Mouse (Mus musculus): Measurements from ENCODE around the gene Ccnt1.
"Not testable (repeated sequence)": the region's sequence is repeated elsewhere in the genome, so short reads cannot be mapped to it uniquely, and the experiment has no call there.

Gene Ccnt1

DNA sequence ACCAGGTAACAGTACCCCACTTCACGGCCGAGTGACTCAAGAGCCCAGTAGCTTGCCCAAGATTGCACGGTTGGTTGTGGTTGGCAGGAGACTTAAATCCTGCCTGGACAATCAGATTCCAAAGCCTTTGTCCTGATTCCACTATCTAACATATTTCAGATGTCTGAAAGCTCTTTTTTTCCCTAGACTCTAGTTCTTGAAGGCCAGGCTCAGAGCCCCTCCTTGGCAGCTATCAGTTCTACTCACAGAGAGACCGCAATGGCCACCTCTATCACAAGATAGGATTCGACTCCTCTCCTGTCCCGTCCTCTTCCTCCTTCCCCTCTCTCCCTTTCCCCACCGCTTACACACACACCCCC, 31.1 kb upstream of the Ccnt1 start:
- in situ Hi-C loops (cut with MboI; ENCODE audit: unreplicated experiment in 2 of 2) = loop anchor here in 1 of 2 experiments (25.0 kb wide), 1 partner anchor 215 kb away; the partner anchor contains the start of gene Olfr283

DNA sequence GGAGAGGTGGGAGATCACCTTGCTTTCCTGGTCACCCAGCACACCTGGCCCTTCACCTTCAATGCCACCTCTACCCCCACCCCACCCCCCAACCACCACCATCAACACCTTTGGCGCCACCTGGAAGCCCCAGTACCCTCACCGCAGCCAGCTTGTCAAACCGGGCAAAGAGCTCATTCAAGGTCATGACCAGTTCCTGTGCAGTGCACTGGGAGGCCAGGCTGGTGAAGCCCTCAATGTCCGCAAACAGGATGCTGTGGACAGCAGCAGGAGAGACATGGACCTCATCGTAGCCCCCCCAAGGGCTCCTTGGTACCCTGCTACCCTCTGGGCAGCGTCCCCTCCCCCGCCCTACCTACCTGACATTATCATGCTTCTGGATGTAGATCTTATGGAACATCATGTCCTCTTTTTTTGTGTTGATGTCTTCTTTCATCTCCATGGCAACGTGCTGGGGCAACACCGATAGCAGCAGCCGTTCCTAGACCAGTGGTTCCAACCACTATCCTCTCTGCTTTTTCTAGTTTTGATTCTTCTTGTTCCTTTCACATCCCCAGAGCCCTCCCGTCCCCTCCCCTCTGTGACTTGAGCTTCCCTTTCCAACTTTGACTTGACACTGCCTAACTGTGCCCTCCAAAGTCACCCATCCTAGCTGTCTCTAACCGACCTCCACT, 29.4 kb upstream of the Ccnt1 start:
- in situ Hi-C loops (cut with MboI; ENCODE audit: unreplicated experiment in 2 of 2) = loop anchor here in 1 of 2 experiments (25.0 kb wide), 1 partner anchor 213 kb away; the partner anchor contains the start of gene Olfr283

DNA sequence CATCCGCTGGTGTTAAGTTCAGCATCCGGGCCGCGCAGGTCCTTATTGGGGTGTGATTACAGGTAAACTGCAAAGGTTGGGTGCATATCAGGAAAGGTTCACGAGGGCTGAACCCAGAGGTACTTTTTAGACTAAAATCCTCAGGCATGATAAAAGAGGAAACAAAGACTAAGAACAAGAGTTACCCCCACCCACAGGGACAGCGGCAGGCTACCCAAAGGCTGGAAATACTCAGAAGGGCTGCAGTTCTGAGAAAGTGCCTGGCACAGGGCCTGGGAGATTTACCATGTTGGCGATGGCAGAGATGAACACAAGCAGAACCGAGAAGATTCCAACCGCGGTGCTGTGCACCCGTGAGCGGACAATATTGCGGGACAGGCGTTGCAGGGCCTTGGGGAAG, 25.9 kb upstream of the Ccnt1 start:
- in situ Hi-C loops (cut with MboI; ENCODE audit: unreplicated experiment in 2 of 2) = no loop called here

DNA sequence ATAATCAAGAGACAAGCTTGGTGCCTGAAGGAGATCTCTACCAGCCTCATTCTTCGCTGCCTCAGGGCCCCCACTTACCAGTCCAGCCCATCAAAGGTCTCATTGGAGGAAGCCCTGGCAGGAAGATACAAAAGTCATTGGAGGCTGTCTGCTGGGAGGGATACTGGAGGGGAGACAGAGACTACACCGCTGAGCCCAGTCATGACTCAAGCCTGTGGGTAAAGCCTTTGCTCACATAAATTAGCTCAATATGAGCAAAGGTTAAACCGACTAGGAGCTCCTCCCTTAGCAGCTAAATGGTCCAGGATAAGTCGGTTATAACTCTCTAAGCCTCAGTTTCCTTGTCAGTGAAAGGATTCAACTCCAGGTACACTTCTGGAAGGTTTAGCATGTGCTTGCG, 24.3 kb upstream of the Ccnt1 start:
- in situ Hi-C loops (cut with MboI; ENCODE audit: unreplicated experiment in 2 of 2) = no loop called here

DNA sequence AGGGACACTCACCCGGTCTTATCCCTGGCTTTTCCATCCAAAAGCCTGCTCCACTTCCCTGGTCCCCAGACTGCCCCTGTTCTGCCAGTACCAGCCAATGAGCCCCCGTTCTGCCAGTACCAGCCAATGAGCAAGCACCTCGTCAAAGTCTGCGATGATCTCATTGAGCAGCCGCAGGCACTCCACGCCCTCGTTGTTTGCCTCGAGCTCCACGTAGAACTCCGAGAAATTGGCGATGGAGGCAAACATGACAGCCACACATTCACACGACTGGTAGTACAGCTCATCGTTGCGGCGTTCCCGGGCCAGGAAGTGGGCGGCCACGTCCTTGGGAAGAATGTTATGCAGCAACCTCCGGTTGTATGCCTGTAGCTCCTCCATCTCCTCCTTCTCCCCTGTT, 23.5 kb upstream of the Ccnt1 start:
- in situ Hi-C loops (cut with MboI; ENCODE audit: unreplicated experiment in 2 of 2) = no loop called here

DNA sequence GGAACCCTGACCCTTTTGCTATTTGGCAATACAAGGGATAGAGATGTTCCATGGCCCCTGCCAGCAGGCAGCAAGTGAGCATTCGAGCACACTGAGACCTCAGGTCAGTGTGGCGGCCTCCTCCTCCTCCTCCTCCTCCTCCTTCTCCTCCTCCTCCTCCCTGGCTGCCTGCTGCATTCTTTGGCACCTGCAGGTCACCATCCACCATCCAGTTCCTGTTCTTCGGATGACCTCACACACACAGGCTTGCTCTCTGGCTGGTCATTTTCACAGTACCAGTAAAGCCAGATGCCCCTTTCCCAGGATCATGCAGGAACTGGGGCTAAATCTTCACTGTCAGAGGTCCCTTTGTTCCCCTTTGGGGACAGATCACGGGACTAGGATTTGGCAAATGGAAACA, 20.7 kb upstream of the Ccnt1 start:
- in situ Hi-C loops (cut with MboI; ENCODE audit: unreplicated experiment in 2 of 2) = no loop called here

DNA sequence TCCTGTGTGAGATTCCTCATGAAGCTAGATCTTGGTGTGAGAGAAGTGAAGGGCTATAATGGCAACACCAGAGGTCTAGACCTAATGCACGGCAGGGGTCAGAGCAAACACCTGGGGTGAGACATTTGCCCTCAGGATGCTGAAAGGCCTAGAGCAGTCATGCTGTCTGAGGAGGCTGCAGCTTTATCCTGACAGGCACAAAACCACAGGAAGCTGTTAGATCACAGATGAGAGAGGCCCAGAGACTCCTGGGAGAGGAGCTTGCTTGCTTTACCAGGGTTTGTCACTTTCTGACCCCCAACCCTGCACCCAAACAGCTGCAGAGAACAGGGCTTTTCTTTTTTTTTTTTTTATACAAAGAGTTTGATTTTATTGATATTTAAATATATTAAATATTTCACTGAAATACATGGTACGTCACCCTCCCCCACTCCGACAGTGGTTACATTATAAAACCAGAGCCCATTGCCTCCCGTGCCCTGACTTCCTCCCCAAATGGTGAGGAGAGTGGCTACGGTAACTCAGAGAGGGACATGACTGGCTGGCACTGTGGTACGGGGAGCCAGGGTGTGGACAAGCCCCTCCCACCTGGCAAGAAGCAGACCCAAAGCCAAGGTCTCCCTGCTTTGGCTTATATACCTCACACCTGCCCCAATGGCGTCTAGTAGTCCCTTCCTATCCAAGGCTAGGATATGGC, 19.1 kb upstream of the Ccnt1 start:
- in situ Hi-C loops (cut with MboI; ENCODE audit: unreplicated experiment in 2 of 2) = no loop called here

DNA sequence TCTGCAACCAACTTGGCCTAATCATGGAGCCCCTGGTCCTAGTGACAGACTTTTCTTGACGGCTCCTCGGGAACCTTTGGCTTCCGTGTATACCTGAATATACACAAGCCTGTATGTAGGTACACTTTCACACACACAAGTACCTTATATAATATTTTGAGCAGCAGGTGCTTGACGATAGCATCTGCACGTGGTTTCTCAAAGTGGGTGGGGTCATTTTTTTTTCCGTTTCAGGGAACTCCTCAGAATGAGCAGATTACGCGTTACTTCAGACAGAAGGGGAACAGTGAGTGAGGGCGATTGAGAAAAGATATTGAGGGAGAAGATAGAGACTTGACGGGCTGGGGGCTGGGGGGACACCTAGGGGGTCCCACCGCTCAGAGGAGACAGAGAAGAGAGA, 17.0 kb upstream of the Ccnt1 start:
- in situ Hi-C loops (cut with MboI; ENCODE audit: unreplicated experiment in 2 of 2) = no loop called here

DNA sequence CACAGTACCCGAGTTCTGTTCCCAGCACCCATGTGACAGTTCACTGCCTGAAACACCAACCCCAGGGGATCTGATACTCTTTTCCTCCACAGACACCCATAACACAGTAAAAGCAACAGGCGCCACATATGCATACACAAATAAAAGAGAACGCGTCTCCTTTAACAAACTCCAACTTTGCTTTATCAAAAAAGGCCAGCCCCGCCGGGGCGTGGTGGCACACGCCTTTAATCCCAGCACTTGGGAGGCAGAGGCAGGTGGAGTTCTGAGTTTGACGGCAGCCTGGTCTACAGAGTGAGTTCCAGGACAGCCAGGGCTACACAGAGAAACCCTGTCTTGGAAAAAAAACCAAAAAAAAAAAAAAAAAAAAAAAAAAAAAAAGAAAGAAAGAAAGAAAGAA, 15.4 kb upstream of the Ccnt1 start:
- in situ Hi-C loops (cut with MboI; ENCODE audit: unreplicated experiment in 2 of 2) = not testable (repeated sequence)

DNA sequence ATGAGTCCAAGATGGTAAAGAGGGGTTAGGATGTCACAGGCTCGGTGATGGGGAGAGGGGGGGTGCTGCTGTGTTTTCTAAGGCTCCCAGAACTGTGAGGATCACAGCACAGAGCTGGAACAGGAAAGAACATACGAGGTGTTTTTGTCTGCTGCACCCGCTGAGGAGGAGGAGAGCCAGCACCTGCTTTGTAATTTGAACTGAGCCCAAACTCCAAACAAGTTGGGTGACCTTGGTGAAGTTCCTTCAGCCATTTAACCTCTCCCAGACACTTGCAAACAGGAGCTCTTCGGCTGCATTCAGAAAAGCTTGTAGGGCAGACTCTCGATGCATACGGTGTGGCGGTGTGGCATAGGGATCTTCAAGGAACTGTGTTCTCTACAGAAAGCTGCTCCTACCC, 14.7 kb upstream of the Ccnt1 start:
- in situ Hi-C loops (cut with MboI; ENCODE audit: unreplicated experiment in 2 of 2) = no loop called here

DNA sequence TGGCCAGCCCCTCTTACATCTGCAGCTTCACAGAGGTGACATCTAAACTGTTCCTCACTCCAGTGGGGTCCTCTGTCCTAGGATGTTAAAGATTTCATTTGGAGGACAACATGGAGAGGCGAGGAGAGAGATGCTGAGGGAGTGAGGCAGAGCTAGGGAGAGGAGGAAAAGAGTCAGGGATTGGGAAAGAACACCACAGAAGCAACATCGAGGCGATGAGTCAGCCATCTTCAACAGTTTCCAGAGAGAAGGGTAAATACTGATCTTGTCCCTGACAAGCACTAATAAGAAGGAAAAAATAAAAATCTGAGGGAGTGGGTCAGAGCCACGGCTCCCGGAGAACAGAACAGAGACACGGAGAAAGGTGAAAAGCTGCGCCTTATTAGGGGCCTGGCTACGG, 12.3 kb upstream of the Ccnt1 start:
- in situ Hi-C loops (cut with MboI; ENCODE audit: unreplicated experiment in 2 of 2) = loop anchor here (5.0 kb wide), 2 partner anchors 34 to 119 kb away; no protein-coding TSS in a partner anchor

DNA sequence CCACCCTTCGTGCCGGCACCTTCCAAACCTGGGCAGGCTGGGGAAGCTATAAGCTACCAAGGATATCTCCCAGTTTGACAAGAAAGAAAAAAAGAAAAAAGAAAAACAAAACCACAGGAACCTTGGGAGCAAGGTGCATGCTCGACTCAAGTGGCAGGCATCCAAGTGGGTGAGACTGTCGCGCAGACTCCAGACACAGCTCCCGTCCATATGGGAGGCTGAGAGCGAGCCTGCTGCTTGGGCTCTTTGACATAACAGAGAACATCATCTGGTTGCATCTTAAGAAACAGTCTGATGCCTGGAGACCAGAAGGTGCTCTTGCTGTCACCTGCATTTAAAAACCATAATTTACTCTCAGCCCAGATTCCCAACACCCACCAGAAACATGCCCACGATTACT, 11.7 kb upstream of the Ccnt1 start:
- in situ Hi-C loops (cut with MboI; ENCODE audit: unreplicated experiment in 2 of 2) = loop anchor here (5.0 kb wide), 2 partner anchors 35 to 120 kb away; no protein-coding TSS in a partner anchor

DNA sequence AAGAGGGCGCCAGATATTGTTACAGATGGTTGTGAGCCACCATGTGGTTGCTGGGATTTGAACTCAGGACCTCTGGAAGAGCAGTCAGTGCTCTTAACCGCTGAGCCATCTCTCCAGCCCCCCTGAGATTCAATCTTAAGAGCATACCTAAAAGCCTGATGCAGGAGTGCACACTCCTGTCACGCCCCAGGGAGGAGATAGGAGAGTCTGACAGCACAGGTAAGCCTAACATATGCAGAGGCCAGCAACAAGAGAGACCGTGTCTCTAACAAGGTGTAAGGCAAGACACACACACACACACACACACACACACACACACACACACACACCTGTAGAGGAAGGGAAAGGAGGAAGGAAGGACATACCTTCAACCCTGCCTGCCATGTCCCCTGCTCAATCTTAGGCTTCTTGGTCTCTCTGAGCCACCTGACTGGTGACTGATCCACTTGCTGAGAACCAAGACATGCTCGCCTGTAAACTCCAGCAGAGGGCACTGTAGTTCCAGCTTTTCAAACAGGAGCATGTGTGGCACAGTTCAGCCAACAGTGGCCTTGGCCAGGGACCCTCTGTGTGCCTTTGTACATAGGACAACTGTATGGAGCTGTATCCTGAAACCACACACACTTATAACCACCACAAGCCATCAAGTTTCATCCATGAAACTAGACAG, 9.2 kb upstream of the Ccnt1 start:
- in situ Hi-C loops (cut with MboI; ENCODE audit: unreplicated experiment in 2 of 2) = loop anchor here (5.0 to 10.0 kb wide), 3 partner anchors 37 to 225 kb away; partner anchors contain the start of gene Ddn (in 1 of the 2)

DNA sequence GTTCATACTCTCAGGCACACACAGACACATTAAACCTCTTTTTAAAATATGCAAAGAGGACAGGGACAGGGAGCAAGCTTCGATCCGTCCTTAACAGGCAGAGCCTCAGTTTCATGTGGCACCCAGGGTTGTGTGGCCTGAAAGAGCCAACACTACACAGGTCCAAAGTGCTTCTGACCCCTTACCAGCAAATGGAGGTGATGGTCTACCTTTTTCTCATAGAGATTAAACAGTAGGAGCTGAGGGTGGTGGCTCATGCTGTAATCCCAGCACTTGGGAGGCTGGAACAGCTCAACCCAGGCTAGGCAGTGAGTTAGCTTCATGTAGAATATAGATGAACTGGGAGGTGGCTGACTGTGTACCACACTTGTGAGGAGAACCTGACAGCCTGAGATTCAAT, 8.6 kb upstream of the Ccnt1 start:
- in situ Hi-C loops (cut with MboI; ENCODE audit: unreplicated experiment in 2 of 2) = loop anchor here in 1 of 2 experiments (10.0 kb wide), 1 partner anchor 225 kb away; the partner anchor contains the start of gene Ddn

DNA sequence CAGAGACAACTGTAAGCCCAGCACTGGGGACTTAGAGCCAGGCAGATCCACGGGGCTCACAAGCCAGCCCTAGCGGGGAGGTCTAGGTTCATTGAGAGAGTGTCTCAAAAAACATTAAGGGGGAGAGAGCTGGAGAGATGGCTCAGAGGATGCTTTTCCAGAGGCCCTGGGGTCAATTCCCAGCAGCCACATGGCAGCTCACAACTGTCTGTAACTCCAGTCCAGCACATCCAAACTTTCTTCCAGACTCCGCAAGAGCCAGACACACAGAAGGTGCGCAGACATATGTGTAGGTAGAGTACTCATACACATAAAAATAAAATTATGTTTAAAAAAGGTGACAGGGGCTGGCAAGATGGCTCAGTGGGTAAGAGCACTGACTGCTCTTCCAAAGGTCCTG, 2.6 kb upstream of the Ccnt1 start:
- in situ Hi-C loops (cut with MboI; ENCODE audit: unreplicated experiment in 2 of 2) = loop anchor here in 1 of 2 experiments (10.0 kb wide), 1 partner anchor 232 kb away; the partner anchor contains the start of gene Ddn

DNA sequence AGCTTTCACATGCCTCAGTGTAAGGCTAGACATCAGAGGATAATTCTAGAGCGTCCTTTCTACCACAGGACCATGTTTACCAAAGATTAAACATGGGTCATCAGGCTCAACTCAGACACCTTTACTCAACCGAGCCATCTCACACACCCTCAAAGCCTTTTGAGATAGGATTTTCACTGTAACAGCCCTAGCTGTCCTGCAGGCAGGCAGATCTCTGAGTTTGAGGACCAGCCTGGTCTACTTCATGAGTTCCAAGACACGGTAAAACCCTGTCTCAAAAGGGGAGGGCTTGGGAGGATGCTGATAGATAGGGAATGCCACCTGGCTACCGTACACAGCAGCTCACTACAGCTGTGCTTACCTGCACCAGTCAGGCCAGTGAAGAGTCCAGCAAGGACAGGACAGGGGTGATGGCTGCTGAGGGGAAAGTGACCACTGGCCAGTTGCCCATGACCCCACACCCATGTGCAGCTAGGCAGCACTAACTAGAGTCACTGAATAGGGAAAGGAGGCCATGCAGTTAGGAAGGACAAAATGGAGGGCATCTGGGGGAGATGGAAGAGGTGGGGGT, 843 bp downstream of the Ccnt1 start:
- in situ Hi-C loops (cut with MboI; ENCODE audit: unreplicated experiment in 2 of 2) = loop anchor here in 1 of 2 experiments (5.0 to 10.0 kb wide), 2 partner anchors 58 to 235 kb away; partner anchors contain the start of gene Ddn

DNA sequence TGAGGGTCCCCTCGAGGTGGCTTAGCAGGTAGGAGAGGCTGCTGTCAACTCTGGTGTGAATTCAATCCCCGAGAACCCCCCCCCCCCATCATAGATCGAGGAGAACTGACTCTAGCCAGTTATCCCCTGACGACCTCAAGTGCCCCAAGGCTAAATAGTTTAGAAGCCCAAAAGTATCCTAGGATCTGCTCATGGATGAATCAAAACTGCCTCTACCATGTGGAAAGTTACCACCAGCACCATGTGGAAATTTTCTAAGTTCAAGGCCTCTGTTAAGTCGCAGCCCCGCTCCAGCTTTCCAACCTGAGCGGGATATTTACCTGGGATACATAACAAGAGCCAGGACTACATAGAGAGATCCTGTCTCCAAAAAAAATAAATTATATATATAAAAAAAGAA, 1.5 kb downstream of the Ccnt1 start:
- in situ Hi-C loops (cut with MboI; ENCODE audit: unreplicated experiment in 2 of 2) = loop anchor here in 1 of 2 experiments (5.0 kb wide), 1 partner anchor 57 kb away; no protein-coding TSS in a partner anchor

DNA sequence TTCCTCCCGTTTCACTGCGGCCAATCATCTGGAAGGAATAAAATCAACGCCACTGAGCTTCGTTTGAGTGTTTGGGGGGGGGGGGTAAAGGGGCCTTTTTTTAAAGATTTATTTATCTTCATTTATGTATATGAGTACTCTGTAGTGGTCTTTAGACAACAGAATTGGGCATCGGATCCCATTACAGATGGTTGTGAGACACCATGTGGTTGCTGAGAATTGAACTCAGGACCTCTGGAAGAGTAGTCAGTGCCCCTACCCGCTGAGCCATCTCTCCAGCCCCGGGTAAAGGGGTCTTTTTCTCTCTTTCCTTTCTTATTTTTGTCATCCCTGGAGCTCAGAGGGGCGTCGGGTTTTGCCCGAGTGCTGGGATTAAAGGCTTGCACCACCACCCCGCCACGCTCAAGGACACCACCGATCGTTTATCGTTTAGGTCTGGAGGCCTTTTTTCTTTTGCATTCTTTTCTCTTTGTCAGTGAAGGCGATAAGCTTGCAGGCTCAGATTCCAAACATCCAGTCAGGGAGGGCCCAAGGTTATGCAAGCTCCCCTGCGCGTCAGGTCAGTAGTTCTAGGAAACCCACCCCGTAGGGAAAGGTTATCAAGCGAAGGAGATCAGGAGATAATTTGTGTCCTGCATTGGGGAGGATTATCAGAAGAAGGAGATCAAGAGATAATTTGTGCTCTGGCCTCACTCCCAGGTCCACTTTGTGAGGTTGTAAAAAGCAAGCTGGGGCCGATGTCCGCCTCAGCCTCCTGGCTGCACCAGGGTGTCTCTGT, 2.3 kb downstream of the Ccnt1 start:
- in situ Hi-C loops (cut with MboI; ENCODE audit: unreplicated experiment in 2 of 2) = loop anchor here in 1 of 2 experiments (5.0 kb wide), 1 partner anchor 56 kb away; no protein-coding TSS in a partner anchor

DNA sequence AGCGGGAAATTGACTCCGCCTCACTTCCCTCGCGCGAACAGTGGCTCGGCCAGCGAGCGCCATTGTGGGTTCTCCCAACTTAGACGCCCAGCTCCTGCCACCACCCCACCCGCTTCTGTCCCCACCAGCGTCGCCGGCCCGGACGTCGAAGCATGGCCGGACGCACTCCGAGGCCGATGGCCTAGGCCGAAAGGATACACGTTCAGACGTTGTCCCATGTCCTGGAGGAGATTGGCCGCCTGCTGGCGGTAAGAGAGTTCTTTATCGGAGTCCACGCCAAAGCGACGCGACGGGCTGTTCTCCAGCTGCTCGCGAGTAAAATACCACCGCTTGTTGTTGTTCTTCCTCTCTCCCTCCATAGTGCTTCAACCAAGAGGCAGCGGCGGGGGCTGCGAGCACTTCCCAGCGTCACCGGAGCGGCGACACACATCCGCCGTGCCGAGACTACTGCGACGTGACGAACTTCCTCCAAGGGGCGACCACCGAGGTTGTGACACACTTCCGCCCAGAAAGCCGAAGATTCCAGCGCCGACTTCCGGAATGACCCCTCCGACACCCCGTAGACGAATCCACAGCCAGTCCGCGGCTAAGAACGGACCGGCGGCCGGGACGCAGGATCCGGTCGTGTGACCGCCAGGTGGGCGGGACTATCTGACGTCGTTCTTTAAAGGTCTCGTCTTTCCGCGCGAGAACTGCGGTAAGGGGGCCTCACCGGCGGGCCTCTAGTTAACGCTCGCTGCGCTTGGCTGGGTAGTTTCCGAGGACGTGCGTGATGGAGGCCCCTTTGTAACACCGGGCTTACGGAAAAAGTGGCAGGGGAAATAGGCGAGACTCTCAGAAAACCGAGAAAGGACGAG, 3.2 kb downstream of the Ccnt1 start:
- in situ Hi-C loops (cut with MboI; ENCODE audit: unreplicated experiment in 2 of 2) = loop anchor here in 1 of 2 experiments (5.0 kb wide), 1 partner anchor 55 kb away; no protein-coding TSS in a partner anchor

Data from v-Abl transformed pro-B cells (cell line).